Mouse (Mus musculus) gastrocnemius, postnatal 36 days (tissue): ENCODE measurements around the gene Folr1. TPM values are rescaled to one million over a fixed set of nuclear protein-coding genes. Genes with fewer than 3 reads are reported as not detected.

Experiments
- DNase-seq, 2 experiments: peaks; one replicate each; pipeline ENCODE4 v3.0.0; 2022
- intact Hi-C: fragments of 180-260 bp; cut with DNase I; formaldehyde crosslinking; loops from one replicate; pipeline ENCODE4 v1.15.1; 2025
- microRNA-seq, 2 experiments: library from miRNA; unstranded; fragments of <30 nt; microRNA quantifications; one replicate each; pipeline ENCODE4 v1.2.0; 2021
- total RNA-seq, 2 experiments: library from RNA; stranded (reverse); gene quantifications; 2 replicates each; pipeline ENCODE4 v1.2.3; 2021

Folr1 gene
- total RNA-seq, 2 experiments from 2014 or later: 0.91 to 1.2 TPM

- DNase-seq: no peak
- intact Hi-C loops: loop anchor here (5.0 kb wide), 2 partner anchors 62 to 158 kb away; no protein-coding TSS in a partner anchor
These were observed 35.0 kb downstream of the Folr1 start for GRCm38 (mm10) chr7:101835457-101836109.

- intact Hi-C loops: loop anchor here (5.0 kb wide), 2 partner anchors 62 to 158 kb away; no protein-coding TSS in a partner anchor
- DNase-seq: no peak
These were observed 35.7 kb downstream of the Folr1 start for GRCm38 (mm10) chr7:101834903-101835302.

- no peak for DNase-seq
- intact Hi-C loops: no loop called here
These were observed 36.5 kb downstream of the Folr1 start for GRCm38 (mm10) chr7:101833916-101834584.

GRCm38 (mm10) chr7:101833352-101833751 is 37.2 kb downstream of the Folr1 start:
- intact Hi-C loops: no loop called here

GRCm38 (mm10) chr7:101832372-101832771 is 38.2 kb downstream of the Folr1 start:
- no peak for DNase-seq
- intact Hi-C loops: no loop called here

More at GRCm38 (mm10) chr7:101833352-101833751, 37.2 kb downstream of the Folr1 start:
- DNase-seq: no peak

GRCm38 (mm10) chr7:101831437-101831836 is 39.2 kb downstream of the Folr1 start:
- no peak for DNase-seq
- intact Hi-C loops: loop anchor here (1.0 kb wide), 1 partner anchor 16 kb away; no protein-coding TSS in a partner anchor

- intact Hi-C loops: no loop called here
- DNase-seq: no peak
These were observed 40.2 kb downstream of the Folr1 start for GRCm38 (mm10) chr7:101830373-101830772.

GRCm38 (mm10) chr7:101823758-101824630 is 46.6 kb downstream of the Folr1 start:
- intact Hi-C loops: loop anchor here (5.0 kb wide), 1 partner anchor 147 kb away; no protein-coding TSS in a partner anchor
- DNase-seq: no peak

- DNase-seq: no peak
These were observed 47.5 kb downstream of the Folr1 start for GRCm38 (mm10) chr7:101822836-101823757.

GRCm38 (mm10) chr7:101821571-101822501 is 48.8 kb downstream of the Folr1 start:
- peak in 1 of 2 experiments; percentile 44 for DNase-seq
- intact Hi-C loops: loop anchor here (2.0 to 5.0 kb wide), 2 partner anchors 41 to 145 kb away; no protein-coding TSS in a partner anchor

More at GRCm38 (mm10) chr7:101822836-101823757, 47.5 kb downstream of the Folr1 start:
- intact Hi-C loops: loop anchor here (5.0 kb wide), 1 partner anchor 146 kb away; no protein-coding TSS in a partner anchor

GRCm38 (mm10) chr7:101820295-101821030 is 50.1 kb downstream of the Folr1 start:
- intact Hi-C loops: loop anchor here (2.0 to 5.0 kb wide), 2 partner anchors 40 to 143 kb away; no protein-coding TSS in a partner anchor
- DNase-seq: peak in 1 of 2 experiments; percentile 16

- intact Hi-C loops: no loop called here
- no peak for DNase-seq
These were observed 52.7 kb downstream of the Folr1 start, which contains the start of gene Phox2a for GRCm38 (mm10) chr7:101817861-101818401. Gene Phox2a, plus strand, starts transcription at chr7:101818313.

Small RNA genes within 50 kb of the gene (microRNA-seq; reads per million reads assigned to microRNA genes)
- gene Gm22655: 0 reads per million in 2 experiments

Other genes starting within 250 kb of the Folr1 start
- 10 to 100 TPM; 48.6 to 50.9 TPM for gene Clpb, start 207.2 kb downstream of the Folr1 start, total RNA-seq
- gene Phox2a, start 52.5 kb downstream of the Folr1 start, total RNA-seq: not detected
- gene Inppl1, start 32.6 kb downstream of the Folr1 start, total RNA-seq: 10 to 100 TPM; 79.2 to 96.2 TPM
- gene Folr2, start 13.6 kb downstream of the Folr1 start, total RNA-seq: 1 to 10 TPM; 1.3 to 2.0 TPM
- 10 to 100 TPM; 16.6 to 22.3 TPM for gene Anapc15, start 7.1 kb downstream of the Folr1 start, total RNA-seq
- gene Lamtor1, start 35.1 kb upstream of the Folr1 start, total RNA-seq: 10 to 100 TPM; 93.2 to 99.8 TPM
- not detected for gene Tomt, start 35.6 kb upstream of the Folr1 start, total RNA-seq
- gene Lrrc51, start 63.1 kb upstream of the Folr1 start, total RNA-seq: 1 to 10 TPM; 2.9 to 3.2 TPM
- 10 to 100 TPM; 43.4 to 48.3 TPM for gene Numa1, start 63.3 kb upstream of the Folr1 start, total RNA-seq
- 1 to 10 TPM; 1.3 to 2.4 TPM for gene Il18bp, start 147.9 kb upstream of the Folr1 start, total RNA-seq
- gene Rnf121, start 194.7 kb upstream of the Folr1 start, total RNA-seq: 10 to 100 TPM; 22.0 to 22.5 TPM
- 1 to 10 TPM; 3.2 to 4.5 TPM for gene Xndc1, start 194.7 kb upstream of the Folr1 start, total RNA-seq
- gene Xntrpc, start 194.9 kb upstream of the Folr1 start, total RNA-seq: under 1 TPM; 0.54 to 0.66 TPM
- gene Trpc2, start 212.3 kb upstream of the Folr1 start, total RNA-seq: under 1 TPM; 0.42 to 0.54 TPM
- gene Art1, start 231.0 kb upstream of the Folr1 start, total RNA-seq: 100 to 1,000 TPM; 439 to 486 TPM
- gene Art5, start 238.7 kb upstream of the Folr1 start, total RNA-seq: 10 to 100 TPM; 12.9 to 16.4 TPM
- not detected for gene Chrna10, start 246.0 kb upstream of the Folr1 start, total RNA-seq